Mouse (Mus musculus): ENCODE measurements around the gene Rnf149. TPM values are rescaled to one million over a fixed set of nuclear protein-coding genes. Genes with fewer than 3 reads are reported as not detected.
"Not testable (repeated sequence)": the region's sequence is repeated elsewhere in the genome, so short reads cannot be mapped to it uniquely, and the experiment has no call there.

The Rnf149 gene
- total RNA-seq (2015) (22.3 and 27.5 TPM in 2 replicates), total RNA-seq (2017) (32.7 and 35.9 TPM in 2 replicates)

GRCm38 (mm10) chr1:39577253-39577705 lies at the start of gene Rnf149:
TSS of gene Rnf149 (minus strand) at chr1:39577405.
- ATAC-seq (replicated peaks; ENCODE audit: poor library complexity): peak; percentile 83

- ATAC-seq (replicated peaks; ENCODE audit: poor library complexity): no peak
Measured at GRCm38 (mm10) chr1:39625491-39625890, 48.3 kb upstream of the Rnf149 start.

DNA sequence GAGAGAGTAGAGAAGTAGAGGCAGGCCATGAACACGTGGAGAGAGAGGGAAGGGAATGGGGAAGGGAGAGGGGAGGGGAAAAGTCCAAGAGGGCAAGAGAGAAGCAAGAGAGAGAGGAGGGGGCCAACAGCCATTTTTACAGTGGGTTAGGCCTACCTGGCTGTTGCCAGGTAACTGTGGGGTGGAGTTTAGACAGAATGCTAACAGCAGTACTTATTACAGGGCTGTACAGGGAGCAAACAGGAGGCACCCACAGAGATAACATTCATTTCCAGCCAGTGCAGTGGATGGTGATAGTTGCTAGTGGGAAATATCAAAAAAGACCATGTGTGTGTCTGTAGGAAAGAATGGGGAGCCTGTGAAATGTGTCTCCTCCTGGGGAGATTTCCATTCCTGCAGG lies 46.5 kb upstream of the Rnf149 start:
- no peak for ATAC-seq (replicated peaks; ENCODE audit: poor library complexity)

- ATAC-seq (replicated peaks; ENCODE audit: poor library complexity): no peak
Measured at GRCm38 (mm10) chr1:39623106-39623505, 45.9 kb upstream of the Rnf149 start.

- no peak for ATAC-seq (replicated peaks; ENCODE audit: poor library complexity)
Measured at GRCm38 (mm10) chr1:39618524-39618923, 41.3 kb upstream of the Rnf149 start.

- no peak for ATAC-seq (replicated peaks; ENCODE audit: poor library complexity)
Measured at GRCm38 (mm10) chr1:39615526-39615925, 38.3 kb upstream of the Rnf149 start.

- peak; percentile 75 for ATAC-seq (replicated peaks; ENCODE audit: poor library complexity)
Measured at GRCm38 (mm10) chr1:39614462-39615279, 37.5 kb upstream of the Rnf149 start.

DNA sequence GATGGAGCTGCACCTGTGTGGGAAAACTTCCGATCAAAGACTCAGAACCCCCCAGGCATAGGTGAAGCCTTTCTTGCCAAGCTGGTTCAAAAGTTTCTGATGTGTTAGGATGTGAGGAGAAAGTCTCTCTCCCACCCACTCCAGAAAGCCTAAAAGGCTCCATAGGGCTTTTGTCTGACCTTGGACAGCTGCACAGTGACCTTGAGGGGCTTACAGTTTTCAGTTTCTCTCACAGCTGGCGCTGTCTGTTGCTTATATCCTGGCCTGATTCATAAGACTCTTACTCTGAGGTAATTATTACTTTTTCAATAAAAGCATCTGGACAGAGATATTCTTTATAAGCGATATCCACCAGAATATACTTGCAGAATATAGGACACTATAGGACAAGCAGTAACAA lies 35.9 kb upstream of the Rnf149 start:
- no peak for ATAC-seq (replicated peaks; ENCODE audit: poor library complexity)

- ATAC-seq (replicated peaks; ENCODE audit: poor library complexity): no peak
Measured at GRCm38 (mm10) chr1:39612491-39612890, 35.3 kb upstream of the Rnf149 start.

GRCm38 (mm10) chr1:39608534-39608933 lies 31.3 kb upstream of the Rnf149 start:
- peak; percentile 37; the same call in 1 of the 2 replicates for ATAC-seq (replicated peaks; ENCODE audit: poor library complexity)

- peak; percentile 89 for ATAC-seq (replicated peaks; ENCODE audit: poor library complexity)
Measured at GRCm38 (mm10) chr1:39602477-39602876, 25.3 kb upstream of the Rnf149 start.

- no peak for ATAC-seq (replicated peaks; ENCODE audit: poor library complexity)
Measured at GRCm38 (mm10) chr1:39598726-39599125, 21.5 kb upstream of the Rnf149 start.

GRCm38 (mm10) chr1:39597135-39597534 lies 19.9 kb upstream of the Rnf149 start:
- not testable (repeated sequence) for ATAC-seq (replicated peaks; ENCODE audit: poor library complexity)

DNA sequence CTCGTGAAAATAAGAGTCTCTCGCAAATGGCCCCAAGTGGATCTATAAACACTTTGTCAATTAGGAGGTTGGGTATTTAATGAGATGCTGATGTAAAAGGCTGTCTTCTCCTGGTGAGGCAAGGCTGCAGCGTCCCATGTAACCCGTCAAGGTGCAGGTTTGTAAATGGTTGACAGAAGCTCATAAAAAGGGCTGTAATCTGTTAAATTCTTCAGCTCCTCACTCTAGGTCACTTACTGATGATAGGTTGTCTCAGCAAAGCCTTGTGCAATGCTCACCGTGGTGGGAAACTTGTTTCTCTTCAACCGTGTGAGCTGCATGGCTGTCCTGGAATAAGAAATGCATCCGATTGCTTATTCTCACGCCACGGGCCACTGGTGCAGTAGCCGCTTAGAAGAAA lies 16.6 kb upstream of the Rnf149 start:
- no peak for ATAC-seq (replicated peaks; ENCODE audit: poor library complexity)

DNA sequence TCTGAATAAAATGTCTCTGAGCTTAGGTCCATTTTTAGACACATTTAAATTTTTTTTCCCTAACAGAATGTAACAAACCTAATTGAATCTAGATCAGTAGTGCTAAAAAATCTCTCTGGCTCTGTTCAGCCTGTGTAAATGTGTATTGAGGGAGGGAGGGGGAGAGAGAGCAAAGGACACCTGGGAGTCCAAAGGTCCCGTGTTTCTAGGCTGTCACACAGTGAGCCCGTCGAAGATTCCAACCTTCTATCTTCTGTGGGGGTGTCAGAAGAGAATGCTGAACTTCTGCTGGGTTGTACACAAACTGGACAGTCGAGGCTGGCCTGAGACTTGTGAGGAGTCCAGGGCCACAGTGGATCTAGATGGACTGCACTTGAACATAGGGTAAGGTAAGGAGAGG lies 14.9 kb upstream of the Rnf149 start:
- ATAC-seq (replicated peaks; ENCODE audit: poor library complexity): no peak

DNA sequence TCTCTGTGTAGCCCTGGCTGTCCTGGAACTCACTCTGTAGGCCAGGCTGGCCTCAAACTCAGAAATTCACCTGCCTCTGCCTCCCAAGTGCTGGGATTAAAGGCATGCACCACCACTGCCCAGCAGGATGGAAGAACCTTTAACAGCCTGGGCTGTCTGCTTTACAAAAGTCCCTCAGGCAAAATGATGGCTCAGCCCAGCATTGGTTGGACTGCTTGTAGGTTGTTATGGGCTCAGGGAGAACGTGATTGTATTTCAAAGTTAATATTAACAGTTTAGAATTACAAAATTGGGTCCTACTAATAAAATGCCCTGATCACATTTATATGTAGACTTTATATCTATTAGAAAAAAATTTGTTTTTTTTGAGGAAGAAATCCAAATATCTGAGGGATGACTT lies 14.4 kb upstream of the Rnf149 start:
- ATAC-seq (replicated peaks; ENCODE audit: poor library complexity): not testable (repeated sequence)

GRCm38 (mm10) chr1:39590193-39590592 lies 13.0 kb upstream of the Rnf149 start:
- peak; percentile 73 for ATAC-seq (replicated peaks; ENCODE audit: poor library complexity)

- ATAC-seq (replicated peaks; ENCODE audit: poor library complexity): no peak
Measured at GRCm38 (mm10) chr1:39585416-39585815, 8.2 kb upstream of the Rnf149 start.

GRCm38 (mm10) chr1:39583173-39583572 lies 6.0 kb upstream of the Rnf149 start:
- peak; percentile 54 for ATAC-seq (replicated peaks; ENCODE audit: poor library complexity)

DNA sequence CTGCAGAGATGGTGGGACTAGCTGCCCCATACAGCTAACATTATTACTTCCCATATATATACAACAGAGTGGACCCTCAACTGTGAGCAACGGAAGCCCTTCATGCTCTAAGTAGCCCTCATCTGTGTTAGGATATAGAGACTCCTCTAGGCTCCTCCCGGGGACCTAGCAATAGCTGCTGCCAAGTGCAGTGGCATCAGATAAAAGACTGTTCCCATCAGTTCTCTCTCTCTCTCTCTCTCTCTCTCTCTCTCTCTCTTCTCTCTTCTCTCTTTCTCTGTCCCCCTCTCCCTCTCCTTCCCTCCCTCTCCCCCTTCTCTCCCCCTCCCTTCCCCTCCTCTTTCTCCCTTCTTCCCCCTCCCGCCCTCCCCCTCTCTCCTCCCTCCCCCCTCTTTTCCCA lies 4.0 kb upstream of the Rnf149 start:
- no peak for ATAC-seq (replicated peaks; ENCODE audit: poor library complexity)

DNA sequence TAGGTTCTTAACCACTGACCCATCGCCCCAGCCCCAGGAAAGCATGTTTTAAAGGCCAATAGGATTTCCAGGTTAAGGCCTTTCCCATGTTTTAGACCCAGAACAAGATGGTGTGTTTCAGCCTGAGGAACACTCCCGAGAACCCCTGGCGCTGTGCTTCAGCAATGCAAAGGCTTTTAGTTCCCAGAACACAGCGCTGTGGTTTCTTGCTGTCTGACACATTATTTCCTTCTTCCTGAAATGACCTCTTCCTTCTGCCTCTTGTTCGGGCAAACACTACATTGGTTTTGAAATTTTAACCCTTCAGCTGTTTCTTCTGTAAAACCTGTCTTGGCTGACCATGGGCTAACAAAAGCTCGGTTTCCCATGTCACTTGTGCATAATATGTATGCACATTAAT lies 1.9 kb upstream of the Rnf149 start:
- ATAC-seq (replicated peaks; ENCODE audit: poor library complexity): peak; percentile 26

GRCm38 (mm10) chr1:39578446-39578845 lies 1.2 kb upstream of the Rnf149 start:
- ATAC-seq (replicated peaks; ENCODE audit: poor library complexity): peak; percentile 40
